Mouse (Mus musculus): ENCODE measurements at regions not wholly inside any gene's neighbourhood (a gene's known extent, or its start where the extent isn't known, plus 50 kb on each side); places are given as distances from the start of the nearest gene placed in this dataset.
A peak's percentile ranks its signal among the peaks of the same experiment; 100 is the strongest.

- no peak for DNase-seq (ENCODE audit: low read depth)
- TF ChIP-seq CTCF (IDR thresholded peaks at IDR 0.05; ENCODE audit: borderline replicate concordance, extremely low read depth, insufficient read depth, insufficient read length) (no peak), POLR2A (IDR thresholded peaks at IDR 0.05; ENCODE audit: borderline replicate concordance, extremely low read depth, insufficient read depth, insufficient read length, poor library complexity, severe bottlenecking) (no peak)
These were observed 1087.5 kb downstream of the Cdh11 start for GRCm38 (mm10) chr8:101697948-101698347.

DNA sequence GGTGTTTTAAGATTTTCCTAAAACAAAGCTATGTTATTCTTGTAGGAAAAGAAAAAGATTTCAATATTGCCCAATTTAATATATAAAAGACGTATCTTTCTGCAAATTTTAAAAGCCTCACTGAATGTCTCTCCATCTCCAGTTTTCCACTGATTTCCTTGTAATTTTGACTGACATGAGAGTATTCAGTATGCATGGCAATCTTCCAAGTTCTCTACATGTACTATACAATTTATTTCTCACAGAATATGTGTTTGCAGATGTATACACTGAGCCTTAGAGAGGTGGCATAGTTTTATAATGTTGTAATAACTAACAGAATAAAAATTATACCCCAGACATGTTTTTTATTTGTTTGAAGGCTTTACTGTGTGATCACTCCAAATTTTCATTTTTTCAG lies 1094.5 kb downstream of the Cdh11 start:
- TF ChIP-seq POLR2A (IDR thresholded peaks at IDR 0.05; ENCODE audit: borderline replicate concordance, extremely low read depth, insufficient read depth, insufficient read length, poor library complexity, severe bottlenecking) (no peak), CTCF (IDR thresholded peaks at IDR 0.05; ENCODE audit: borderline replicate concordance, extremely low read depth, insufficient read depth, insufficient read length) (no peak)
- DNase-seq (ENCODE audit: low read depth), result peak; percentile 53

DNA sequence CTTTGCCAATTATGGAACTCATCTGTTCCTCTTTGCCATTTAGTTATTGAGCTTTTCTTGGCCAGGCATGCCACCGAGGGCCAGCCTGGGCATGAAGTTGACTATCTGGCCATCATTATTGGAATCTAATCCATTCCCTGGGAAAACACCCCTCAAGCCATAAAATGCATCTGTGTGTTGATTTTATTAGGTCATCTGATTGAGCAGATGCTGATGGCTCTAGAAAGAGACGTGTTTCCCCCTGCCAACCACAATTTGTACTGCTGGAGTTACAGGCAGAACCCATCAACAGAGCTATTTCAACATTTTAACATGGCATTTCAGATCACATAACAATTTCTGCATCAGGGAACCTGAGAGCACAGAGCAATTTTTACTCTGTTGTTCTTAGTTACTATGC lies 1116.5 kb downstream of the Cdh11 start:
- TF ChIP-seq CTCF (IDR thresholded peaks at IDR 0.05; ENCODE audit: borderline replicate concordance, extremely low read depth, insufficient read depth, insufficient read length) (no peak), POLR2A (IDR thresholded peaks at IDR 0.05; ENCODE audit: borderline replicate concordance, extremely low read depth, insufficient read depth, insufficient read length, poor library complexity, severe bottlenecking) (no peak)

DNA sequence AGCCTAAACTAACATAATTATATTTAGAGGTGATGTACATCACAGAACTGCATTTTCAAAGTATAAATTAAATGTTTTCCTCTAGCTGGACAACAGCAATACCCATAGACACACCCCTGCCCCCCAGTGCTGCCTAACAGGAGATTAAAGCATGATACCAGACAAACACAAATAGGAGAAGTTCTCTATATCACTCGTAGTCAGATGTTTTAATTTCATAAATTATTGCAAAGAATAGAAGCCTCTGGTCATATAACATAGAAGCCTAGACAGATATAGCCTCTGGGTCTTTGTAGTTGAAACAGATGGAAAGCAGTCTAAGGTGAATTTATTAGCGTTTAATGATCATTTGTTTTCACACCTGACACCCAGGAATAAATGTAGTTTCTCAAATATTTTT lies 1122.6 kb downstream of the Cdh11 start:
- TF ChIP-seq POLR2A (IDR thresholded peaks at IDR 0.05; ENCODE audit: borderline replicate concordance, extremely low read depth, insufficient read depth, insufficient read length, poor library complexity, severe bottlenecking), result no peak
- no peak for TF ChIP-seq CTCF (IDR thresholded peaks at IDR 0.05; ENCODE audit: borderline replicate concordance, extremely low read depth, insufficient read depth, insufficient read length)
- no peak for DNase-seq (ENCODE audit: low read depth)

More for the DNA sequence above, 1116.5 kb downstream of the Cdh11 start:
- peak; percentile 9 for DNase-seq (ENCODE audit: low read depth)

GRCm38 (mm10) chr8:101655292-101655691 lies 1130.2 kb downstream of the Cdh11 start:
- no peak for TF ChIP-seq CTCF (IDR thresholded peaks at IDR 0.05; ENCODE audit: borderline replicate concordance, extremely low read depth, insufficient read depth, insufficient read length)
- TF ChIP-seq POLR2A (IDR thresholded peaks at IDR 0.05; ENCODE audit: borderline replicate concordance, extremely low read depth, insufficient read depth, insufficient read length, poor library complexity, severe bottlenecking), result no peak
- DNase-seq (ENCODE audit: low read depth), result no peak

DNA sequence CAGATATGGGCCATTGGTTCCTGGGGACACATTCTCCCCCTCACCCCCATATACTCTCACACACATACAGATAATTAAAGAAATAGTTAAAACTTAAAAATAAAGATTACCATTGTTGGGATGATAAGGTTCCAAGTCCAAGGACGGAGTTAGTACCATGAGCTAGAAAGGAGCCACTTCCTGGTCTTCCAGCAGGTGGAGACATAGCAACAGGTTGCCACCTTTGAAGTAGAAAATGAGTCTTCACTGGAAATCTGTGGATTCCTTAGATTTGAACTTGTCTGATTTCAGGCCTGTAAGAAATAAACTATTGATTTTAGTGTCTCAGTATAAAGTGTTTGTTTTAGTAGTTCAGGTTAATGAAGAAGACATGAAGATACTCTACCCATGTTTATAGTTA lies 1156.6 kb downstream of the Cdh11 start:
- peak; percentile 41 for DNase-seq (ENCODE audit: low read depth)

GRCm38 (mm10) chr8:101621941-101622340 lies 1163.5 kb downstream of the Cdh11 start:
- TF ChIP-seq POLR2A (IDR thresholded peaks at IDR 0.05; ENCODE audit: borderline replicate concordance, extremely low read depth, insufficient read depth, insufficient read length, poor library complexity, severe bottlenecking) (no peak), CTCF (IDR thresholded peaks at IDR 0.05; ENCODE audit: borderline replicate concordance, extremely low read depth, insufficient read depth, insufficient read length) (no peak)
- DNase-seq (ENCODE audit: low read depth), result no peak

More for the DNA sequence above, 1156.6 kb downstream of the Cdh11 start:
- TF ChIP-seq POLR2A (IDR thresholded peaks at IDR 0.05; ENCODE audit: borderline replicate concordance, extremely low read depth, insufficient read depth, insufficient read length, poor library complexity, severe bottlenecking), result no peak
- peak; percentile 44; the same call in 1 of the 2 replicates for TF ChIP-seq CTCF (IDR thresholded peaks at IDR 0.05; ENCODE audit: borderline replicate concordance, extremely low read depth, insufficient read depth, insufficient read length)

DNA sequence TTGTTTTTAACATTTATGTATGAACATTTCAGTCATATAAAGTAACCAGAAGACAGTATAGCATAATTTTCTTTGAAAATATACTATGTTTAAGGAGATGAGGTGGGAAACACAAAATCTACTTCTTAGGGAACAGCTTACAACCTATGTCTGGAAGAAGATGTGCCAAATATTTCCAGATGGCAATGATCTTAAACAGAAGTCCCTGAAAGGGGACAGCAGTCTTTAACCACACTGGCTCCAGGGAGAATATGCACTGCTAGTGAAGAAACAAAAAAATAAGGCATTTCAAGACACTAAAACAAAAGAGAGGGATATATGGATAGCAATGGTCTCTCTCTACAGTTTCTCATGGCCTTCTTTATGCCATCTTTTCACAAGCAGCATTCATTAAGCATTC lies 1194.3 kb downstream of the Cdh11 start:
- TF ChIP-seq CTCF (IDR thresholded peaks at IDR 0.05; ENCODE audit: borderline replicate concordance, extremely low read depth, insufficient read depth, insufficient read length) (no peak), POLR2A (IDR thresholded peaks at IDR 0.05; ENCODE audit: borderline replicate concordance, extremely low read depth, insufficient read depth, insufficient read length, poor library complexity, severe bottlenecking) (no peak)
- peak; percentile 79 for DNase-seq (ENCODE audit: low read depth)

GRCm38 (mm10) chr8:101590639-101591038 lies 1194.8 kb downstream of the Cdh11 start:
- peak; percentile 75 for DNase-seq (ENCODE audit: low read depth)
- no peak for TF ChIP-seq POLR2A (IDR thresholded peaks at IDR 0.05; ENCODE audit: borderline replicate concordance, extremely low read depth, insufficient read depth, insufficient read length, poor library complexity, severe bottlenecking)
- TF ChIP-seq CTCF (IDR thresholded peaks at IDR 0.05; ENCODE audit: borderline replicate concordance, extremely low read depth, insufficient read depth, insufficient read length), result no peak

DNA sequence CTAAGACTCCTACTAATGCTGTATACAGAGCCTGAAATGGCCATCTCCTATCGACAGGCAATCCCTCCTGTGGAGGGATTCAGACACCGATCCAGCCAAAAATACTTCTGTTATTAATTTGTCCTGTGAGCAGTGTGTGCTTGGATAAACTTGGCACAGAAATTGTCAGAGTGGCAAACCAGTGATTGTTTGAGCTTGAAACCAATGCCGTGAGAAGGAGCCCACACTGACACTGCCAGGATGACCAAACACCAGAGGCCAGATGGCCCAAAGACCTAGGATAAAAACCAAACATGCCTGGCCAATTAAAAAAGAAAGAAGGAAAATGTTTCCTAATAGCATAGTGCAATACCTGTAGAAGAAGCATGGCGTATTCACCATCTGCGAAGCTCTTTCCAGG lies 1221.0 kb downstream of the Cdh11 start:
- TF ChIP-seq CTCF (IDR thresholded peaks at IDR 0.05; ENCODE audit: borderline replicate concordance, extremely low read depth, insufficient read depth, insufficient read length) (no peak), POLR2A (IDR thresholded peaks at IDR 0.05; ENCODE audit: borderline replicate concordance, extremely low read depth, insufficient read depth, insufficient read length, poor library complexity, severe bottlenecking) (no peak)
- DNase-seq (ENCODE audit: low read depth), result no peak

DNA sequence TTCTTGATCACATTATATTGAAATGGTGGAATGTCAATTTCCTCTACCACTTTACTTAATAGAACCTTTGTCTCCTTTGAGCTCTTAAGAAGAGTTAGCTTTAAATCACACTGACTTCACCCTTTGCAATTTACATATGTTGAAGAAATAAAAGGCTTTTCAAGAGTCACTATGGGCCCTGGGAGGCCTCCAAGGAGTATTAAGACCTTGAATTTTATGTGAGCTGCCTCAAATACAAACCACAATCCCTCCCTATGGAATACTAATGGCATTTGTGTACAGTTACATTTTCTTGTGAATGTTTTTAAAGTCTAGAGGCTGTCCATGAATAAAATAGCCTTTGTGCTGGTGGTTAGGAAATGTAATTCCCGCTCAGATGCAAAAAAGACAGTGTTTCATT lies 1262.7 kb downstream of the Cdh11 start:
- DNase-seq (ENCODE audit: low read depth), result peak; percentile 53

GRCm38 (mm10) chr8:101478554-101479314 lies 1306.7 kb downstream of the Cdh11 start:
- peak; percentile 59 for DNase-seq (ENCODE audit: low read depth)
- TF ChIP-seq POLR2A (IDR thresholded peaks at IDR 0.05; ENCODE audit: borderline replicate concordance, extremely low read depth, insufficient read depth, insufficient read length, poor library complexity, severe bottlenecking) (no peak), CTCF (IDR thresholded peaks at IDR 0.05; ENCODE audit: borderline replicate concordance, extremely low read depth, insufficient read depth, insufficient read length) (no peak)

More for the DNA sequence above, 1262.7 kb downstream of the Cdh11 start:
- TF ChIP-seq POLR2A (IDR thresholded peaks at IDR 0.05; ENCODE audit: borderline replicate concordance, extremely low read depth, insufficient read depth, insufficient read length, poor library complexity, severe bottlenecking), result no peak
- no peak for TF ChIP-seq CTCF (IDR thresholded peaks at IDR 0.05; ENCODE audit: borderline replicate concordance, extremely low read depth, insufficient read depth, insufficient read length)

Data from brain, embryonic 14.5 days (tissue).